Mouse (Mus musculus) yolk sac, embryonic 10.5 days (tissue): ENCODE data around the gene Tnfrsf1a.
"Not testable (repeated sequence)": the region's sequence is repeated elsewhere in the genome, so short reads cannot be mapped to it uniquely, and the experiment has no call there.

Experiments used
- DNase-seq: peaks from one replicate; pipeline ENCODE4 v3.0.0-alpha.2; 2017; ENCODE audit warnings: low spot score

Gene Tnfrsf1a

DNA sequence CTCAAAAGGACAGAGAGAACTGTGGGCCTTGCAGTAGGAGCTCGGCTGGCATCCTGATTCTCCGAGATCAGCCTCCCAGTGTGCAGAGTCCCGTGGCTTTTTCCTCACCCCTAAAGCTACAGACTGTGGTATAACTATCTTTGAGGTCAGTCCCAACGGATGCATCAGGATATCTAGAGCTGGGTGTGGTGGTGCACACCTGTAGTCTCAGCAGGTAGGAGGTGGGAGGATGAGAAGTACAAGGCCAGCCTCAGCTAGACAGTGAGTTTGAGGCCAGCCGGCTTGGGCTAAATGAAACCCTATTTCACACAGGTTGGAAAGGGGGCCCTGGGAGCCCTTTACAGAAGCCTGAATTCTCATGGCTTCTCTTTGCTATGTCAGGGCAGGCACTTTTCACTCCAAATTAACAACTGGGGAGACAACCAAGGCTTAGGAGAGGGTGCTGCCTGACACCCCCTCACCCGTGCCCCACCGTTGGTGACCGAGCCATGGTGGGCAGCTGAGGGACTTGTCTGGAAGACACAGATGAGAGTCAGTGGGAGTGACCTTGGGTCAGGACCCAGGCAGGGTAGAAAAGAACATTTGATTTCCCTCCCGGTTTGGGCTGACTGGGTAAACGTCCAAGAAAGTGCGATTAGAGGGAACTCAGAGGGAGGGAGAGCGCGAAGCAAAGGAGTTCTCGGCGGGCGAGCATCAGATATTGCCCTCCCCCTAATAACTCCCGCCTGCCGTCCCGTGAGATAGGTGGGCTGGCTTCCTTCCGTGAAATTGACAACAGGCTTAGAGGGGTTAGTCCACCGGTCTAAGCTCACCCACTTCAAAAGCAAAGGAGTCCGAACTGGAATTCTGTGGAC is at the start of gene Tnfrsf1a:
Gene Tnfrsf1a (plus strand): TSS at position 642 of the 854 bp plus-strand sequence.
- DNase-seq, result peak; percentile 59

DNA sequence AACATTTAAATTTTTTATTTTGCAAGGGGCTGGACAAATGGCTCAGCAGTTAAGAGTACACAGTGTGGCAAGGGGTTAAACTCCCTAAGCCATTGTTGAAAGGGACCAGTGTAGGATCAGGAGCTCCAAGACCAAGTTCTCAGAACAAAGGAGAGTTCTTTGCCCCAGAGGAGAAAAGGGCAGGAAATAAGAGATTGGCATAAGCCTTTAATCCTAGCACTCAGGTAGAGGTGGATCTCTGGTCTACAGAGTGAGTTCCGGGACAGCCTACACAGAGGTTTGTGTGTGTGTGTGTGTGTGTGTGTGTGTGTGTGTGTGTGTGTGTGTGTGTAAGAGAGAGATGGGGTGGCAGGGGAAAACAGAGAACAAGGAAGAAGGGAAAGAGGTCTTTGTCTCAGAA is 48.2 kb upstream of the Tnfrsf1a start:
- DNase-seq, result no peak

DNA sequence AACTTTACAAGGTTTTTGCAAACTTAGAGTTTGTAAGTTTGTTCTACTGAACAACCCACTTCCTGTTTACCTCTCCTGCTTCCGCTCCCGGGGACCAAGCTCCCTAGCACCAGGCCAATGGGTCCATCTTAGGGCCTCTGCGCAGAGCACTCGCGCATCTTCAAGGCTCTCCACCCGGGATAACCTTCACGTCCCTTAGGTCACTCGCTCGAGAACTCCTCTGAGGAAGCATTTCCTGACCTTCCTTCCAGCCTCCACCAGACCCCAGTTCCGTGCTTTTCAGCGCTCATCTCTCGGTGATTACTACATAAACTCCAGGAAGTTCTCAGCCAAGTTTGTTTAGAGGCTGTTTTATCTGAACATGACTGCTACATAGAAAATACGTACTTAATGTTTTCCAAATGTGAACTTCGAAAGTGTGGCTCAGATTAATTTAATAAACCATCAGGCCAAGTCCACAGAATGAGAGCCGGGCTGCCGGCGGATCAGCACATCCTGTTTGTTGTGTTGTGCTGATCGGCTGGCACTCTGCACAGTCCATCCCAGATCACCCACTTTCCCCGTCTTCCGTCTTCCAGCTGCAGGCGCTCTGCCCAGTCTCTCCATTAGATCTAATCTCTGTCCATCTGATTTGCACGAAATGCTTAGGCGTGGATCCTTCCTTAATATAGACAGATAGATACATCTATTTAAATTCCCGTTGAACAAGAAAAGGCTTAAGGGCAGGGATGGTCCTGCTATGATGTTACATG is 46.8 kb upstream of the Tnfrsf1a start:
- no peak for DNase-seq

DNA sequence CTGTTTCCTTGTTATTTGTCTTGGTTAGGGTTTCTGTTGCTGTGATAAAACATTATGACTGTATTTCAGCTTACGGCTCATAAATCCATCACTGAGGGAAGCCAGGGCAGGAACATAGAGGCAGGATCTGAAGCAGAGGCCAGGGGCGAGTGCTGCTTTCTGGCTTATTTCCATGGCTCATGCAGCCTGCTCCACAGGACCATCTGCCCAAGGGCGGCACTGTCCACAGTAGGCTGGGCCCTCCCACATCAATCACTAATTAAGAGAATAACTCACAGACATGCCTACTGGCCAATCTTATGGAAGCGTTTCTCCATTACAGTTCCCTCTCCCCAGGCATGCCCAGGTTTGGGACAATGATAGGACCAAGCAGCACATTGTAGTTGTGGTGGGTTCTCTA is 45.9 kb upstream of the Tnfrsf1a start:
- DNase-seq, result no peak

DNA sequence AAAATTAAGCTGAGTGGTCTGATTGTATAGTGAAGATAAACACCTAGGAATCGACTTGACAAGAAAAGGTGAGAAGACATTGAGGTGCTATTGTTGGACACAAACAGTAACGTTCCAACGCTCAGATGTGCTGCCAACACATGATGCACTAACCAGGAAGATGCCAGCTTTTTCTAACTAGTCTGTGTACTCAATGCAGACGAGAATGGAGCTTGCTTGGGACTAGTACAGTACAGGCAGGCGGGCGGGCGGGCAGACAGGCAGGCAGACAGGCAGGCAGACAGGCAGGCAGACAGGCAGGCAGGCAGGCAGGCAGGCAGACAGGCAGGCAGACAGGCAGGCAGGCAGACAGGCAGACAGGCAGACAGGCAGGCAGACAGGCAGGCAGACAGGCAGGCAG is 44.8 kb upstream of the Tnfrsf1a start:
- DNase-seq, result not testable (repeated sequence)

DNA sequence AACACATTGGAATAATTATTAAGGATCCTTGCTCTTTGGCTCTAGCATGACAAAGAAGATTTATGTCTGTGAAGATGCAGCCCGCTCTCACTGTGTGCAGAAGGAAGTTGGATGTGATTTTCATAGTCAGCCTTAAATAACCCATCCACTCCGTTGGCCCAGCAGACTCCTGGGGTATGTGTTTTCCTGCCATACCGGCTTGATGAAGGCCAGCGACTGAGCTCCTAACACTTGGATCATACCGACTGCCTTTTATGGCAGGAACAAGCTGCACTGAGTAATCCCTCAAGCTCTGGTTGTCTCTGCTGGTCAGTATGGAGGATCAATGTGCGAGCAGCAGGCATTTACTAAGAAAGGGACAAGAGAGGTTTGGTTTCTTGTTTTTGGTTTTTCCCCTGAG is 43.7 kb upstream of the Tnfrsf1a start:
- DNase-seq, result no peak

DNA sequence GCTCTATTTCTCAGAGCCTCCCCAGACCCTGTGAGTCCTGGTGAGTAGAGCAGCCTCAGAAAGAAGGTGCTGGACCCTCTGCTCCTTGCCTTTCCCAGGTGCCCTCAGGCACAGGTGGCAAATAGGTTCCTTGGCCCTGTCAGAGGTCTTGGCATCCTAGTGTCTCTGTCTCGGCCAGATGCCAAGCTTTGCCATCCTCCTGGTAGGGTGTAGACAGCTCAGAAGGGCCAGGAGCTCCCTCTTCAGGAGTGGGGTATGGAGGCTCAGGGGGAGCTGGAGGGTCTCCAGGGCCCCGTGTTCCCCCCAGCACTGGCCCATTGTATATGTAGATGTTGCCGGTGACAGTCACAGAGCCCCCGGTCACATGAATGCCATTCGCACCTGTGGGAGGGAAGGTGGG is 42.1 kb upstream of the Tnfrsf1a start:
- DNase-seq, result no peak

DNA sequence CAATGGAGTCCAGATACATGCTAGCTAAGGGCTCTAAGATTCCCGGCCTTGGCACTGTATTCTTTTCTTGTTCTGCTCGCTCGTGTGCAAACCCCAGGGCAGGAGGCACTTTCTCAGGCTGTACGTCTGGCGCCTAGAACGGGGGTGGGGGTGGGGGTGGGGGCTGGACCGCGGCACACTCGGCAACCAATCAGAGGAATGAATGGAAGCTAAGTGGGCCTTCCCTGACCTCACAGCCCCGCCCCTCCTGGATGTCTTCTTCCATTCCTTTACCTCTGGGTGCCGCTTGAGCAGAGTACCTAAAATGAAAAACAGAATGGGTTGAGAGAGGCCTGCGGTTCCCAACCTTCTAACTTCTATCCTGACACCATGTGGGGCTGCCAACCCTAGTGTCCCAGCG is 40.2 kb upstream of the Tnfrsf1a start:
- DNase-seq, result no peak

DNA sequence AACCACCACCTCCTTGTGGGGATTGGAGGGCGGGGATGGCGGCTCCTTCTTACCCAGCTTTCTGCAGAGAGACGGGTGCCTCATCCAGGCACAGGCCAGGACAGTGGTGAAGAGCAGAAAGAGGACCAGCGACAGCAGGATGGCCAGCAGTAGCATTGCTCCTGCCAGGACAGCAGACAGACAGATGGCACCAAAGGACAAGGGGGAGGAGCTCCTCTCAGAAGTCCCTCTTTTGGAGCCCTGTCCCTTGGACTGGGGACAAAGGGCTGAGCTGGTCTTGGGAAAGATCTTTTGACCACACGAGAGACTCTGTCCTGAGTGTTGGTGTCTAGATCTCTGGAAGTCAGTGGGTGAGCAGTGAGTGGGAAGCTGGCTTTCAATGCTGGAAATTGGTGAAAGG is 39.8 kb upstream of the Tnfrsf1a start:
- no peak for DNase-seq

DNA sequence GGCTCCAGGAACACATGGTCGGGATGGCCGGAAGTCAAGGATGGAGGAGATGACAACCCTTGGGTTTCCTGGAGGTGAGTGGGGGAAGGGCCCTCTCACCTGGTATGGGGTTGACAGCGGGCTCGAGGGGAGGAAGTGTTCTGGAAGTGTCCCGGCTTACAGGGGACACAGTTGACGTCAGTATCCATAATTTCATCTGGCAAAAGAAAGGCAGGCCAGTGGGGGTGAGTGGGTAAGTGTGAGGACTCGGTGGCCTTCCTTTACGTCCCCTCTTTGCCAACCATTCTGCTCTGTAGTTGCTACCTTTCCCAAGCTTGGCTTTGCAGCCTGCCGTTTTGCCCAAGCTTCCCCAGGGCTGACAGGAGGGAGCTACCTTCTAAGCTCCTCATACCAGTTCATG is 37.0 kb upstream of the Tnfrsf1a start:
- DNase-seq, result no peak

DNA sequence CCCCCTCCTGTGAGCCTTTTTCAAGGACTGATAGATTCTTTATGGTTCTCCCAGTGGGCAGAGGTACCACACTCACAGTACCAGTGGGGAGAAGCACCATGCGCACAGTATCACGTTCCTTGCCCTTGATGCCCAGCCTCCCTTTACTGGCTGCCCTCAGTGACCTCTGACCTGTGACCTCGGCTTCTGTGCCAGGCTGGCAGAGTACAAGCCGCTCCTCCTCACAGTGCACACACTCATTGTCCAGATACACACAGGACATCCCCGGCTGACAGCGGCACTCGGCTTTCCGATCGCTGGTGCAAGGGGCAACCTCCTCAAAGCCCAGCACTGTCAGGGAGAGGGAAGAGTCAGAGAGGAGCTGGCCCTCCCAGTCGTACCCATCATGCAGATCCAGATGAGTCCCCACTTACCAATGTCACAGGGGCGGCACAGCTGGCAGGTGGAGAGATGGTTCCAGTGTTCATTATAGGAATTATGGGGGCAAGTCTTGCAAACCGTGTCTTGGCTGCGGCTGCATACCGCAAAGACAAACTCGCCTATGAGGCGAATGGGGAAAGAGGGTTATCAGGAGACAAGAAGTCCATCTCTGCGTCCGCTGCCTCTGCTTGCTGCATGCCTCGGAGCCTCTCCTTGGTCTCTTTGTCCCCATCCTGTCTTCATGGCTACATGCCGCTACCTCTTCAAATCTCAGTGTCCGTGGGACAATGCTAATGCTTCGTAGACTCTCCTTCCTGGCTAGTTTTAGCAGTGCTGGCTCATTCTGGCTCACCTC is 36.4 kb upstream of the Tnfrsf1a start:
- DNase-seq, result no peak

DNA sequence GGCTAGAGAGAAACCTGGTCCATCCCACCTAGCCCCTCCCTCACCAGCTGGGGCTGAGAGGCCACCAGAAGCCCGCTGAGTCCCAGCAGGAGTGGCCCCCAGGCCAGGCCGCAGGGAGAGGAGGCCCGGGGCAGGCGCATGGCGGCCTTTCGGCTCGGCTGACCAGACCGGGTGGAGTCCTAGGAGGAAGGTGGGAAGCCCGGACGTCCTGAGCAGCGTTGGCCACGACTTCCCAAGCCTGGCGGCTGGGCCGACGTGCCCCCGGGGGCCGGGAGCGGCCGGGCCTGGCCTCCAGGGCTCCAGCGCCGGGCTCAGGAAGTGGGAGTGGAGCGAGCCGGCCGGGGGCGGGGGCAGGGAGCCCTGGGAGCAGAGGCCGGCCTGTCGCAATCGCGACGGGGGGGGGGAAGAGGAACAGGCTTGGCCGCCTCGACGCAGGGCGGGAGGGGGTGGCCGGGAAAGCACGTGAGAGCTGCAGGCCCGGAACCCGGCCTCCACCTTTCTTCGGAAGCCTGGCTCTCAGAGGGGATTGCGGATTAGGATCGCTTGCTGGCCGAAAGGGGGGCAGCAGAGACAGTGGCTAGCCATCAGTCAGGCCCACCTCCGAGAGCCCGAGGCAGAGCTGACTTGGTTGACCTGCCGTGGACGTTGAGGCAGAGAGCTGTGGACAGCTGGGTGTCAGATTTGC is 35.5 kb upstream of the Tnfrsf1a start, which contains the start of gene Ltbr:
Gene Ltbr (minus strand): TSS at position 340 of the 685 bp plus-strand sequence.
- peak; percentile 94 for DNase-seq

DNA sequence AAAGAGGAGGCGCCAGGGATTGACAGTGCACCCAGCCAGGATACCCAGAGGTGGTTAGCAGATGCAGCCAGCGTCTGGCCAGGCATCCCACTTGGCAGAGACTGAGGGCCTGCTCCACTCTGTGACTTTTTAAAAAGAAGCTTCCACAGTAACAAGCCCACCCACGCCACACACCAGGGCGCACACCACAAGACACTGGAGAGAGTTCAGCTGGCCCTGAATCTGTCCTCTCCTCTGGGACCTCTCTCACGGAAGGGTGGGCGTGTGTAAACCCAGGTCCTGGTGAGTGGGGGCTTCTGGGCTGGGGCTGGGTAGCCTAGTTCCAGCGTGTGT is 35.0 kb upstream of the Tnfrsf1a start:
- no peak for DNase-seq

DNA sequence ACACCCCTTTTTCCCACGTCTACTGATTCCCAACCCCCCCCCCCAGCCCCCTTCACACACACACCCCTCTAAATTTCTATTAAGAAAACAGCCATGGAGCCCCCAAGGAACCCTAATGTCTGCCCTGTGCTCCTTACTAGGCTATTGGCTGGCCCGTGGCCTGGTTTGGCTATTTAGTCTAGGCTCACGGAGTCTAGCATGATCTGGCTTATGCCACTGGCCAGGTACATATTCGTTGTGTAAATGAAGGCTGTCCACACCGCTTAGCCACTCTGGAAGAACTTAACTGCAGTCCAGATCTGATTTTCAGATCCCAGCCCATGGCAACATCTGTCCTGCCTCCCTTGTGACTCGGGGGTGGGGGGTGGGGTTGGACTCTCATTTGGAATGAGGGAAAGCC is 34.4 kb upstream of the Tnfrsf1a start:
- DNase-seq, result no peak

DNA sequence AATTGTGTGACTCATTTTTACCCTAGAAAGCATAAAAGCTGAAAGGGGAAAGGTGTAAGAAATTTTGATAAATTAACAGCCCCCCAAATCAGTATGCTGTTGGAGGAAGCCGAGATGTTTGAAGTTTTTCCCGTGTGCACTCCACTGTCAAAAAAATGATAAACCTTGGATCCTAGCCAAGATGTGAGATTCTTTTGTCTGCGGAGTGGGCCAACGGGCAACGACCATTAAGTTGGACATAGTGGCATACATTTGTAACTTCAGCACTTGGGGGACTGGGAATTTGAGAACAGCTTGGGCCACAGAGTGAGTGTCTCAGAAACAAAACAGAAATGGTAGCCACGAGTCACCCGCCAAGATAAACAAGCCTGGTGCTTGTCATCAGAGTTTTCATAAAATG is 32.1 kb upstream of the Tnfrsf1a start:
- DNase-seq, result no peak

DNA sequence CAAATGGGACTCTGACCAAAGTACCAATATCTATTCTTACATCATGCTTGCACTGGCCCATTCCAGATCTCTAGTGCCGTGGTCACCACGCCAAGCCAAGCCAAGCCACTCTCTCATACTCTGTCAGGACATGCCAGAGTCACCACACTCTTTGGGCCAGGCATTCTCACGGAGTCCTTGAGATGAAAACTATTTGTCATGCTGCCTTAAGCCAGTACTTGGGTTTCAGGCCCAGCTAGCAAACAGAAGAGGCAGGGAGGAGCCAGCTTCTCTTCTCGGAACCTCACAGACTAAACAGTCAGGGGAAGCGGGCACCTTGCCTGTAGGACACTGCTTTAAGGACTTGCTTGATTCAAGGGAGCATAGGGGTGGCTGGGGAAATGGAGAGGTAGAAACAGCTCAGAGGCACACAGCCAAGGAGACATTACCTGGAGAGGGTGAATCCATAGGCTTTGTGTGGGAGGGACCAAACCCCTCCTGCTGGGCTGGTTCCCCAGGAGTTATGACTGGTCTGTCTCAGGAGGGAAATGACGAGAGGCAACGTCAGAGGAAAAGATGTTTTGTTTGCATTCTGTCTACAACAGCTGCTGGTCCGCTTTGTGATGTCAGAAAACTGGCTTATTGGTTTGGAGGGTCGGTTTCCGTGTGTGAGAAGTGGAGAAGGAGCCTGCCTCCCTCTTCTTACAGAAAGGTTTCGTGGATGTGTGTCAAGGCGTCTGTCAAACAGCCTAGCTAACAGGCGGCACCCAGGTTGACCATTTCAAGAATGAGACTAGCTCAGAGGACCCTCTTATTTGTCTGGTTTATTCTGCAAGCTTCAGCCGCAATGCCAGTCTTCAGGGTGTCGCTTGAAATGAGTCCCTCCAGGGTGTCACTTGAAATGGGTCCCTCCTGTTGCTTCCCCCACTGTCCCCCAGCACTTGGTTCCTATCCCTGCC is 29.9 kb upstream of the Tnfrsf1a start:
- no peak for DNase-seq

DNA sequence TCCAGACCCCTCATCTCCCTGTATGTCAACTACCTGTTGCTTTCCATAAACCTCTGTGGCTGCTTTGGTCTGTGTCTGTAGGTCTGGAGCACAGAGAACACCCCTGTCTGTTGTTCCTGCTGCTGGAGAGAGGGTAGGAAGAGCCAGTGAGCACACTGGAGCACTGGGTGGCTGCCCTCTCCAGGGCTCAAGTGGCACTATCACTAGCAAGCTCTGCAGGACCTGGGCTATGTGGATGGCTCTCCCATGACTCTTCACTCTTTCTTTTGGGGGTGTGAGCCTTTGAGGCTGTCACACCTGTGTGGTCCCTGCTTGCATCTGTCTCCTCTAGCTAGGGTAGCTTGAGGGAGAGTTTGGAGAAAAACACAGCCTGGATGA is 29.3 kb upstream of the Tnfrsf1a start:
- no peak for DNase-seq

DNA sequence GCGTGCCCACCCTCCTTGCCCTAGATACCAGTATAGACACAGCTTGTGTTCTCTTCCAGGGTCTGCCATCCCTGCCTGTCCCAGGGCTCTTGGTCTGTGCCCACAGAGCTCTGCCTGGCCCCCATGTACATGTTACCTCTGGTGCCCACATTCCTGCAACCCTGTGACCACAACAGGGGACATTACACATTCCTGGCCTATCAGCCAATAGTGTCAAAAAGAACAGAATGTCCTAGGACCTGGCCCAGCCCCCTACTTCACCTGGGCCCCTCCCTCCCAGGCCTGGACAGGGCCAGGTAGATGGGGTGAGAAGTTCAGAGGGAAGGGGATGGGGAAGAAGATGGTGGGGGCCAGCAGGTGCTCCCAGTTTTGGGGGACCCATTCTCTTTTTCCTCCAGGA is 28.8 kb upstream of the Tnfrsf1a start, which contains the start of gene Scnn1a:
Gene Scnn1a (plus strand): TSS at position 337 of the 400 bp plus-strand sequence.
- no peak for DNase-seq

DNA sequence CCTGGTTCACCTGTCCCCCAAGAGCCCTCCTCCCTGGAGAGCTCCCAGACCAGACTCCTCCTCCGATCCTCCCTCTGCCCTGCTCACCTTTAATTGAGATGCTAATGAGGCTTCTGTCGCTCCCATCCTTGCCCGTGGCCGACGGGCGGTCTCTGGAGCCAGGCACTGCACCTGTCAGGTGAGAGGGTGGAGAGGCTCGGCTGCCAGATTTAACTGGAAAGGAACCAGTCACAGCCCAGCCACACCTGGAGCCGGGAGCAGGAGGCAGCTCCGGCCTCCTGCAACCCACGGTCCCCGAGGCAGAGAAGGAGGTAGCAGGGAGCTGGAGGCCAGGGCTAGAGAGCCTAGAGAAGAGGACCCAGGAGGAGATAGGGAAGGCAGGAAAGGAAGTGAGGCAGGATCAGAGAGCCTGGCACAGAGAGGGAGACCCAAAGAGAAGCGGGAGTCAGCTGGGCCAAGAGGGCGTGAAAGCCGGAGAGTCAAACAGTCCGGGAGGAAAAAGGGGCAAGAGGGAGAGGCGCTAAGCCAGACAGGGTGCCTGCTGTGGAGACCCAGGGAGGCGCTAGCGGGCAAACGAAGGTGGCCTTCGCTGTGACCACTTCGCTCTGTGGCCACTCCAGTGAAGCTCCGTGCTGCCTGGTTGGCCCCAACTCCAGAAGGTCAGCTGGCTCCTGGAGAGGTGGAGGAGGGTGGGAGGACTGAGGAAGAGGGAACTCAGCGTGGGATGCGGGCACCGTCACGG is 27.9 kb upstream of the Tnfrsf1a start:
- no peak for DNase-seq

DNA sequence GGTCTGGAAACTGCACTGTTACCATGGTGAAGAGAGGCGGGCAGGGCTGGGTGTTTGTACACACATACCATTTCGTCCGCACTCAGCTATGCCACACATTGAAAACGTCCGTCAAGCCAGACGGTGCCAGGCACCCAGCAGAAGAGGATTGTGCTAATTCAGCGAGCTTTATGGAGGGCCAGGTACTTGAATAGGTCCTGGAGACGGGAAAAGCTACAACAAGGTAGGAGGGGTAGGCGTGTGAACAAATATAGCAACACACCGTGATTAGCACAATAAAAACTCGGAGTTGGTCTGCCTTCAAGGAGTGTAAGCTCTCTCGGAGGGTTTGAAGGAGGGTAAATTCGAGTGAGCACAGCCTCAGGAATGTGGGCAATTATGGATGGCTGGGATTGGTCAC is 26.4 kb upstream of the Tnfrsf1a start:
- no peak for DNase-seq
